In the genomic region with DNA sequence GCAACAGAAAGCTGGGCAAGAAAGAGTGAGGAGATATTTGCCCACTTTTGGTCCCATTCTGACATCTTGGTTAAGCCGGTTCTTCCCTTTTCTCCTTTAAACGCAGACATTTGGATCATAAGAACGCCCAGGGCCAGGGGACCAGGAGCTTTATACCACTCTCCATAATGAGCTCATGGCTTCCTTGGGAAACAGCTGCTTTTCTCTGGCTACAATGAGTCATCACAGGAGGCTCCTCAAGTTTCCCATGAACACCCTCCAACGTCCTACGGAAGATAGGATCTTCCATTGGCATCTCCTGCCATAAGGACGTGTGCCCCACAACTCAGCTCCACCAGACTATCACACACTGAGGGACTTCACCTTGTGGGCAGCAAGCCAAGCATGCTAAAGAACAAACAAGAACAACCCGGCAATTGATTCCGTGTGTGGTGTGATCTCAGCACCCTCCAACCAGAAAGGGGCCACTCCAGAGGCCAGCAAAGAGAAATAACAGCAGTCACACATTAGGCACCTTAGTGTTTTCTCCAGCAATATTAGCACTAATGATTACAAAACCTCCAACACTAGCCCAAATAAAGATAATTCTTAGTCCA, we compare ENCODE assay signal across 23 mouse cellular contexts.
A peak's percentile ranks its signal among the peaks of the same experiment; 100 is the strongest.
DNase-seq lines count a peak whose midpoint lies in the region; ATAC-seq and TF ChIP-seq lines count a peak whose summit lies in the region.
"Had no signal": no experiment of that assay in that cellular context is flagged by ENCODE, and none has a peak within 500 bp of the region (broad histone marks: within the 10 kb centered on the region; RNA-seq: fewer than 3 reads in every experiment).

No protein-coding gene starts in this region.

- ATAC-seq in liver, embryonic 16.5 days (ENCODE audit: low read depth): peak; percentile 16; the same call in 1 of the 2 replicates
- ATAC-seq in midbrain, embryonic 15.5 days (replicated peaks): no peak
- ATAC-seq: forebrain, embryonic 15.5 days had no signal

- TF ChIP-seq POLR2A in myocyte (IDR thresholded peaks at IDR 0.05; ENCODE audit: insufficient read length, low read depth): no peak

- no peaks in the 10 kb centered on the region for H3K9me3 ChIP-seq in liver, embryonic 16.5 days (replicated peaks; ENCODE audit: control insufficient read depth, low read length)
- H3K9me3 ChIP-seq in midbrain, embryonic 15.5 days: no peaks in the 10 kb centered on the region
- H3K9me3 ChIP-seq: forebrain, embryonic 15.5 days; hindbrain, embryonic 15.5 days; limb, embryonic 12.5 days; liver, embryonic 13.5 days; lung, embryonic 15.5 days; neural tube, embryonic 15.5 days had no signal

- DNase-seq in gastrocnemius, adult 2 months: peak; percentile 26
- DNase-seq in gastrocnemius, postnatal 14 days: no peak
- DNase-seq in liver: no peak
- peak; percentile 64 for DNase-seq in brain, adult 2 months (ENCODE audit: low read depth, low spot score)
- DNase-seq in cerebellum, adult 11 months: no peak
- DNase-seq: adrenal gland, postnatal 10 days; cerebellum, adult 9-10 months; kidney, adult 9 months; kidney, postnatal 14 days; layer of hippocampus, postnatal 36 days; liver, embryonic 13.5 days; right cerebral cortex, adult 18-20 months; thymus, adult 2 months; thymus, postnatal 4 days had no signal

- peak overlapping the region; percentile 72 for H3K27ac ChIP-seq in gastrocnemius, adult 2 months
- no peak overlapping the region for H3K27ac ChIP-seq in liver, embryonic 16.5 days (ENCODE audit: low read length)
- H3K27ac ChIP-seq in midbrain, embryonic 15.5 days: no peak overlapping the region
- H3K27ac ChIP-seq: forebrain, embryonic 15.5 days; hindbrain, embryonic 15.5 days; limb, embryonic 12.5 days; liver, embryonic 13.5 days; lung, embryonic 15.5 days; macrophage; neural tube, embryonic 15.5 days had no signal

- H3K9ac ChIP-seq in liver, embryonic 16.5 days (ENCODE audit: low read depth, low read length): no peak overlapping the region
- no peak overlapping the region for H3K9ac ChIP-seq in midbrain, embryonic 15.5 days
- H3K9ac ChIP-seq: forebrain, embryonic 15.5 days; hindbrain, embryonic 15.5 days; limb, embryonic 12.5 days; liver, embryonic 13.5 days; lung, embryonic 15.5 days; neural tube, embryonic 15.5 days had no signal

- H3K4me2 ChIP-seq in liver, embryonic 16.5 days (ENCODE audit: low read depth, low read length): no peak overlapping the region
- H3K4me2 ChIP-seq in myocyte (ENCODE audit: low read depth): peak overlapping the region; percentile 71
- no peak overlapping the region for H3K4me2 ChIP-seq in midbrain, embryonic 15.5 days
- H3K4me2 ChIP-seq: forebrain, embryonic 15.5 days; hindbrain, embryonic 15.5 days; limb, embryonic 12.5 days; liver, embryonic 13.5 days; lung, embryonic 15.5 days; neural tube, embryonic 15.5 days had no signal

- 69% methylated on average over 8 of the region's 8 CpGs for WGBS in liver, embryonic 16.5 days (ENCODE audit: insufficient replicate concordance)
- WGBS in midbrain, embryonic 15.5 days: 92% methylated on average over 8 of the region's 8 CpGs

- H3K36me3 ChIP-seq in liver, embryonic 16.5 days (ENCODE audit: control insufficient read depth, insufficient read depth): no peaks in the 10 kb centered on the region
- no peaks in the 10 kb centered on the region for H3K36me3 ChIP-seq in myocyte (ENCODE audit: control insufficient read depth, insufficient read depth)
- H3K36me3 ChIP-seq in midbrain, embryonic 15.5 days (replicated peaks): no peaks in the 10 kb centered on the region
- H3K36me3 ChIP-seq: forebrain, embryonic 15.5 days; hindbrain, embryonic 15.5 days; liver, embryonic 13.5 days; neural tube, embryonic 15.5 days had no signal

- no peak overlapping the region for H3ac ChIP-seq in myocyte (ENCODE audit: control insufficient read depth, insufficient read length)

- H3K4me3 ChIP-seq in gastrocnemius, adult 2 months: no peak overlapping the region
- H3K4me3 ChIP-seq in liver, embryonic 16.5 days (ENCODE audit: low read depth, low read length): no peak overlapping the region
- no peak overlapping the region for H3K4me3 ChIP-seq in myocyte
- H3K4me3 ChIP-seq in midbrain, embryonic 15.5 days: no peak overlapping the region
- H3K4me3 ChIP-seq: forebrain, embryonic 15.5 days; hindbrain, embryonic 15.5 days; limb, embryonic 12.5 days; liver, embryonic 13.5 days; lung, embryonic 15.5 days; neural tube, embryonic 15.5 days had no signal

- H3K4me1 ChIP-seq in liver, embryonic 16.5 days (ENCODE audit: control insufficient read depth, low read depth, low read length): no peaks in the 10 kb centered on the region
- H3K4me1 ChIP-seq in midbrain, embryonic 15.5 days: no peaks in the 10 kb centered on the region

- no peak for TF ChIP-seq CTCF in gastrocnemius, adult 2 months (IDR thresholded peaks at IDR 0.05)

- peaks cover 4% of the 10 kb centered on the region for H3K79me2 ChIP-seq in myocyte (ENCODE audit: control insufficient read depth, insufficient read depth)

- intact Hi-C loops in gastrocnemius, adult 2 months (cut with DNase I): loop anchor here (10.0 kb wide), 1 partner anchor 135 kb away; a partner anchor contains a TSS
- intact Hi-C loops in gastrocnemius, postnatal 14 days (cut with DNase I; ENCODE audit: low total_unique reads): no loop called here

- no peaks in the 10 kb centered on the region for H3K27me3 ChIP-seq in liver, embryonic 16.5 days (ENCODE audit: control insufficient read depth, insufficient read depth, low read depth, low read length)
- H3K27me3 ChIP-seq in myocyte (ENCODE audit: control insufficient read depth, insufficient read depth, insufficient read length): no peaks in the 10 kb centered on the region
- H3K27me3 ChIP-seq in midbrain, embryonic 15.5 days (replicated peaks): no peaks in the 10 kb centered on the region
- H3K27me3 ChIP-seq: forebrain, embryonic 15.5 days; hindbrain, embryonic 15.5 days; limb, embryonic 12.5 days; liver, embryonic 13.5 days; lung, embryonic 15.5 days; neural tube, embryonic 15.5 days had no signal

TF ChIP-seq in myocyte, 11 proteins besides CTCF, POLR2A, EP300 and RAD21:
- TF ChIP-seq MYOG (IDR thresholded peaks at IDR 0.05; ENCODE audit: control insufficient read depth in 1 of 3, insufficient read depth in 1 of 3, insufficient read length in 2 of 3, low read depth in 2 of 3): peak in 2 of 3 experiments; percentile 69 to 76
- TF ChIP-seq CEBPB (IDR thresholded peaks at IDR 0.05; ENCODE audit: insufficient read depth, poor library complexity, severe bottlenecking): no peak
- TF ChIP-seq MYOD1 (IDR thresholded peaks at IDR 0.05; ENCODE audit: control insufficient read depth in 1 of 3, insufficient read length in 2 of 3, low read depth in 2 of 3): peak; percentile 49 to 81 (median 71)
- TF ChIP-seq USF1 (IDR thresholded peaks at IDR 0.05; ENCODE audit: low read depth): no peak
- peak; percentile 45 for TF ChIP-seq TCF12 (IDR thresholded peaks at IDR 0.05; ENCODE audit: insufficient read depth, poor library complexity, severe bottlenecking)
- TF ChIP-seq E2F4 (IDR thresholded peaks at IDR 0.05; ENCODE audit: insufficient read depth): no peak
- TF ChIP-seq REST (IDR thresholded peaks at IDR 0.05; ENCODE audit: insufficient read depth, insufficient read length): no peak

Comparison
In these comparisons a context has a peak if more than half of its experiments do, and no peak if none do; other contexts are left out.
1. DNase-seq: peak in gastrocnemius, adult 2 months (single experiment) and brain, adult 2 months (single experiment); none in gastrocnemius, postnatal 14 days (single experiment), liver (single experiment) and cerebellum, adult 11 months (single experiment).